Mouse (Mus musculus): Measurements from ENCODE around the gene Cmpk1. TPM values are rescaled to one million over a fixed set of nuclear protein-coding genes. Genes with fewer than 3 reads are reported as not detected.

Cmpk1 gene
- polyA plus RNA-seq (2021; fragmentation: Nextera tagmentation), result 55.5 and 56.5 TPM in 2 replicates
- long read RNA-seq, experiment 1, transcript Cmpk1-201 (6 exons, 3,170 nt), result major isoform, 177 of 210 reads
- long read RNA-seq, experiment 1, partial matches to known transcripts, result 28 of 210 reads
- long read RNA-seq, experiment 1, other reads (novel, unspliced or antisense), result 5 of 210 reads
- long read RNA-seq, experiment 2, transcript Cmpk1-201 (6 exons, 3,170 nt), result major isoform, 482 of 489 reads
- long read RNA-seq, experiment 2, partial matches to known transcripts, result 2 of 489 reads
- long read RNA-seq, experiment 2, other reads (novel, unspliced or antisense), result 5 of 489 reads

GRCm38 (mm10) chr4:114986591-114987432, at the start of gene Cmpk1:
Gene Cmpk1, minus strand, starts transcription at chr4:114987241.

GRCm38 (mm10) chr4:114999773-115000428, 12.9 kb upstream of the Cmpk1 start, which contains the start of gene Stil:
Gene Stil, plus strand, starts transcription at chr4:115000159.

GRCm38 (mm10) chr4:114925917-114926312, 61.1 kb downstream of the Cmpk1 start, which contains the start of gene Foxe3:
Gene Foxe3, minus strand, starts transcription at chr4:114926013.

Other genes starting within 250 kb of the Cmpk1 start
- not detected in 2 replicates for gene Gm12830, start 165.5 kb downstream of the Cmpk1 start, polyA plus RNA-seq (2021; fragmentation: Nextera tagmentation)
- not detected in 2 replicates for gene Foxd2, start 78.4 kb downstream of the Cmpk1 start, polyA plus RNA-seq (2021; fragmentation: Nextera tagmentation)
- not detected in 2 replicates for gene Foxe3, start 61.2 kb downstream of the Cmpk1 start, polyA plus RNA-seq (2021; fragmentation: Nextera tagmentation)
- gene Stil, start 12.9 kb upstream of the Cmpk1 start, polyA plus RNA-seq (2021; fragmentation: Nextera tagmentation), result 0.04 and 0.08 TPM in 2 replicates
- 0.11 and 0.23 TPM in 2 replicates for gene Tal1, start 69.2 kb upstream of the Cmpk1 start, polyA plus RNA-seq (2021; fragmentation: Nextera tagmentation)
- gene Pdzk1ip1, start 101.5 kb upstream of the Cmpk1 start, polyA plus RNA-seq (2021; fragmentation: Nextera tagmentation), result 0.44 and 0.99 TPM in 2 replicates
- gene Cyp4x1, start 147.0 kb upstream of the Cmpk1 start, polyA plus RNA-seq (2021; fragmentation: Nextera tagmentation), result 4.2 and 5.3 TPM in 2 replicates

Data from layer of hippocampus, adult 6 months (tissue).